Mouse (Mus musculus): ENCODE measurements at regions not wholly inside any gene's neighbourhood (a gene's known extent, or its start where the extent isn't known, plus 50 kb on each side); places are given as distances from the start of the nearest gene placed in this dataset.
"Not testable (repeated sequence)": the region's sequence is repeated elsewhere in the genome, so short reads cannot be mapped to it uniquely, and the experiment has no call there.

DNA sequence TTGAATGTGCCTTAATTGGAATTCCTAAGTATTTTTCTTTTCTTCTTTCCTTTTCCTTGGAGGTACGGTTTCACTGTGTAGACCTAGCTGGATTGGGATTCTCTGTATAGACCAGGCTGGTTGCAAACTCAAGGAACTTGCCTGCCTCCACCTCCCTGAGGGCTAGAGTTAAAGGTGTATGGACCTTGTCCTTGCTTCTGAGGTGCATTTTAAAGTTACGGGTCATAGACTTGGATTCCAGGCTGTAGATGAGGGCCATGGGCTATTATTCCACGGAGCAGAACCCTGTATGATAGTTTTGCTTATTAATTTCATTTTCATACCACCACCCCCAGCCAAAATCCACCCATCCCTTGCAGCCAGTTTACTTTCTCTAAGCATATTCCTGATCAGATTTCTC lies 50.7 kb upstream of the Wdr26 start:
- no peak for DNase-seq (ENCODE audit: inconsistent ontology term)

DNA sequence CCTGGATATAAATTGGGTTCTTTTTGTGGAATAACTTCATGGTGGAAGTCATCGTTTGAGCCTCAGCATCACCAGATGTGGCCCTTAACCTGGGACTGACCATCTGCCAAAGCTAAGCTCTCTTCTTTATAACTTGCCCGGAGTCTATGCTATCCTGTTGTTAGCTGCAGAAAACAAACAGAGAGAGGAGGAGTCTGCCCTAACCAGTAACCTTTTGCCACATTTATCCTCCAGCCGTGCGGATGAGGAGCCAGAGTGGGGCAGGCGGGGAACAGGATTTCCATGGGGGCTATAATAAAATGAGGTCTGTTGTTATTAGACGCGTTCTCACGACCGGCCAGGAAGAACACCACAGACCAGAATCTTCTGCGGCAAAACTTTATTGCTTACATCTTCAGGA lies 51.4 kb upstream of the Wdr26 start:
- DNase-seq (ENCODE audit: inconsistent ontology term), result no peak

DNA sequence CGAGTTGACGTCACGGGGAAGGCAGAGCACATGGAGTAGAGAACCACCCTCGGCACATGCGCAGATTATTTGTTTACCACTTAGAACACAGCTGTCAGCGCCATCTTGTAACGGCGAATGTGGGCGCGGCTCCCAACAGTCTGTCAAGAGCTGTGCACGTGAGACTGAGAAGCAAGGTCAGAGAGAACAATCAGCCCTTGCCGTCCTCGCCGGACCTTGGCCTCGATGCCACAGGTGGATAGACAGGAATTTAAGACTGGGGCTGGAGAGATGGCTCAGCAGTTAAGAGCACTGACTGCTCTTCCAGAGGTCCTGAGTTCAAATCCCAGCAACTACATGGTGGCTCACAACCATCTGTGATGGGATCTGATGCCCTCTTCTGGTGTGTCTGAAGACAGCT lies 58.7 kb upstream of the Wdr26 start:
- DNase-seq (ENCODE audit: inconsistent ontology term), result not testable (repeated sequence)

DNA sequence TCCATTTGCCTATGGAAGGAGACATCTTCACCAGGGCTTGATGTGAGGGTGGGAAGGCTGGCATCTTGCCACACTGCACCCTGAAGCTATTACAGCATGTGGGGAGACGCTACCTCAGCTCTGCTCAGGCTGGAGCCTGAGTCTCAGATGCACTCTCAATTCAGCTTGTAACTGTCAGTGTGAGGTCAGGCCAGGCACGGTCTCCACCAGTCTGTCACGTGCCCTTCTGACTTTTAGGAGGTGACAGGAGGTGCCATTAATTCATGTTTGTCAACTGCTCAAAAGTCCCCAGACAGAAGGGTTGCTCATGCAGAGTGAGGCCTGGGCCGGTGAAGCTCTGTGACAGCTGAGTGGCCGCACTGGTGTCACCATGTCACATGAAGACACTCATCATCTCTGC lies 59.4 kb upstream of the Wdr26 start:
- DNase-seq (ENCODE audit: inconsistent ontology term), result no peak

DNA sequence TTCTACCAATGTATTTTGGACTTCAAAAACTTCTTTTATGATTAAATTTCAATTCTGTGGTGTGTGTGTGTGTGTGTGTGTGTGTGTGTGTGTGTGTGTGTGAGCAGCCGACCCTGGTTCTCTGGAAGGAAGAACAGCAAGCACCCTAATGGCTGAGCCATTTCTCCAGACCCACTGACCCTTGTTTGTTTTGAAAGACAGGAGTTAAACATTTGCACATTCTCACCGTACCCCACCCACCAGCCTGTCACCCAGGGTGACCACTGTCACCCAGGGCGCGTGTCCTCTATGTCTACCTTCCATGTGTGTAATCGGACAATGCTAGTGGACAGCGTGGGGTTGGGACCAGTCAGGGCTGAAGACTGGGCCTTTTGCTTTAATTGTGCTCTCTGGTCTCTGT lies 60.0 kb upstream of the Wdr26 start:
- DNase-seq (ENCODE audit: inconsistent ontology term), result no peak

DNA sequence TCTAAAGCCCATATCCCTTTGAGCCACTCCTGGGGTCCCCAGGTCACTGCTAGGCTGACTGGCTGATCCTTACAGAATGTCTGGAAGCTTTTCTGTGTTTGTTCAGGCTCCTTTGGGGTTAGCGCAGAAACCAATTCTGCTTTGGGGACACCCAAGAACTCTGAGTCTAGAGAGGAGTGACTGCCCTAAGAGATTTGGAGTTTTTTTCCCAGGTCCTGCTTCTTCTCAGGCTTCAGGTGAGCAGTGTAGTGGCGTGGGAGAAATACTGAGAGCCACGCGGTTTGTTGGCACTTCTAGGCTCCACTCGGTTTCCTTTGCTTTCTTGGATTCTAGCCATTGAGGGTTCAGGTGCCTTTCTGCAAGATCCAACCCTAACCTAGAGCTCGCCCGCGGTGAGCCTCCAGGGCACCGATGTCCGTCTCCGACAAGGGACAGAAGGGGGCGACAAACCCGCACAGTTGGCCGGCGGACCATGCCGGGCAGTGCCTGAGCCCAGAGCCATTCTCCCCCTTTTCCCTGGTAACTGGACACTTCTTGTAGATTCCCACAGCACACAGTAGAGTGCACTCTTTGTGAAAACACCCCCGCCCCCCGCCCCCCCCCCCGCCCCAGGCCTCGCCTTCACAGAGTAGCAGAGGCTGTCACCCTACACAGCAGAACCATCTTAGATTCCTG lies 61.0 kb upstream of the Wdr26 start:
- DNase-seq (ENCODE audit: inconsistent ontology term), result peak; percentile 81

DNA sequence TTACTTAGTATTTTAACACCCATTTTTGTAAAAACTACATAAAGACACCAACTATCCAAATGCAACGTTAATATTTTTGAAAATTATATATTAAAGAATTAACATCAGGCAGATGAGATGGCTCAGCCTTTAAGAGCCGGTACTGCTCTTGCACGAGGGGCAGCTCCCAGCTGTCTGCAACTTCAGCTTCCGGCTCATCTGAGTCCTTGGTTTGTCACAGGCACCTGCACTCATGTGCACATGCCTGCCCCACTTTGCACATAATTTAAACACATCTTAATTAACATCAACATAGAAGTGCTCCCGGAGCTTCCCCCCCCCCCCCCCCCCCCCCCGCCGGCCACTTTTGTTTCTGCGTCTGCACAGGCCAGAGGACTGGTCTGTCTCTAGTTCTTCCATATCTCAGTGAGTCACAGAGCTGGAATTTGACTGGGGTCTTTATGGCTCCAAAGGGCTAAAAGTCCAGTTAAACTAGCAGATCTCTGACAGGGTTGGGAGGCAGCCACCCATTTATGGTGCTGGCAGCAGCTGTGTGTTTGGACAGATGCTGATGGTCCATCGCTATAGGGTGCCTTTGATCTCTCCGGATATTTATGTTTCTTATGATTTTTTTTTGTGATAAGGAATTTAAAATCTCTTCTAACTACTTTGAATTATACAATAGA lies 61.9 kb upstream of the Wdr26 start:
- DNase-seq (ENCODE audit: inconsistent ontology term), result peak; percentile 16

DNA sequence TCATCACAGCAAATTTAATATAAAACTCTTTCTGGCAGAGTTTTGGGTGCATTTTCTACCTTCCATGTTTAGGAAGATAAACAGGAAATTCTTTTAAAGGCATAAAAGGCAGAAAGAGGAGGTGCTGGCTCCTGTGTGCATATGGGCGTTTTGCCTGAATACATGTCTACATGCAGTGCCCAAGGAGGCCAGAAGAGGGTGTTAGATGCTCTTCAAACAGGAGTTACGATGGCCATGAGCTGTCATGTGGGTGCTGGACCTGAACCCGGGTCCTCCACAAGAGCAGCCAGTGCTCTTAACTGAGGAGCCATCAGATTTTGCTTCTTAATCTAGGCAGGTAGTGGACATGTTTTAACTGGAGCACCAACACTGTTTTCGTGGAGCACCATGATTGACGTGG lies 69.0 kb upstream of the Wdr26 start:
- DNase-seq (ENCODE audit: inconsistent ontology term), result no peak

DNA sequence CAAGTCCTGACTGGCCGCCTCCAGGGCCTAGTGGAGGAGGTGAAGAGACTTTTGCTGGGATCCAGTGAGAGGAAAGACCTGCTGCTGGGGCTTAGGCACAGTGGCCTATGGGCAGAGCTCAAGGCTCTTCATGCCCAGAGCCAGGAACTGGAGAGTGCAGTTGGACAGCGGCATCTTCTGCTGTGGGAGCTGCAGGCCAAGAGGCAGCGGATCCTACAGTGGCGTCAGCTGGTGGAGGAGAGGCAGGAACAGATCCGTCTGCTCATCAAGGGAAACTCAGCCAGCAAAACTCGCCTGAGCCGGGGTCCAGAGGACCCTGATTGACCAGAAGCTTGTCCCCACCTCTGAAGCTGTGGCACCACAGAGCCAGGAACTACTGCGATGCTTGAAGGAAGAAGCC lies 69.4 kb upstream of the Cnih3 start:
- DNase-seq (ENCODE audit: inconsistent ontology term), result not testable (repeated sequence)

DNA sequence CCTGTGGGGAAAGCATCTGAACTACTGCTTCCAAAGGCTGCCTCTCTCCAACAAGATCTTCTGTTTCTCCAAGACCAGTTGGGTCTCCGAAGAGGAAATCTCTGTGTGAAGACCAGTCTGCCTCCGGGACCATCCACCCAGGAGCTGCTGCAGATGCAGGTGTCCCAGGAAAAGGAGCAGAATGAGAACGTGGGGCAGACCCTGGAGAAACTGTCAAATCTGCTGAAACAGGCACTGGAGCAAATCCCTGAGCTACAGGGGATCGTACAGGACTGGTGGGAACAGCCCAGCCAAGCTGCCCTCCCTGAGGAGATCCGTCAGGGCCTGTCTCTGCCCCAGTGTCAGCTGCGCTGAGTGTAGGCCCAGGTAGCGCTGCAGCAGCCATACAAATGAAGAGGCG lies 68.9 kb upstream of the Cnih3 start:
- DNase-seq (ENCODE audit: inconsistent ontology term), result not testable (repeated sequence)

DNA sequence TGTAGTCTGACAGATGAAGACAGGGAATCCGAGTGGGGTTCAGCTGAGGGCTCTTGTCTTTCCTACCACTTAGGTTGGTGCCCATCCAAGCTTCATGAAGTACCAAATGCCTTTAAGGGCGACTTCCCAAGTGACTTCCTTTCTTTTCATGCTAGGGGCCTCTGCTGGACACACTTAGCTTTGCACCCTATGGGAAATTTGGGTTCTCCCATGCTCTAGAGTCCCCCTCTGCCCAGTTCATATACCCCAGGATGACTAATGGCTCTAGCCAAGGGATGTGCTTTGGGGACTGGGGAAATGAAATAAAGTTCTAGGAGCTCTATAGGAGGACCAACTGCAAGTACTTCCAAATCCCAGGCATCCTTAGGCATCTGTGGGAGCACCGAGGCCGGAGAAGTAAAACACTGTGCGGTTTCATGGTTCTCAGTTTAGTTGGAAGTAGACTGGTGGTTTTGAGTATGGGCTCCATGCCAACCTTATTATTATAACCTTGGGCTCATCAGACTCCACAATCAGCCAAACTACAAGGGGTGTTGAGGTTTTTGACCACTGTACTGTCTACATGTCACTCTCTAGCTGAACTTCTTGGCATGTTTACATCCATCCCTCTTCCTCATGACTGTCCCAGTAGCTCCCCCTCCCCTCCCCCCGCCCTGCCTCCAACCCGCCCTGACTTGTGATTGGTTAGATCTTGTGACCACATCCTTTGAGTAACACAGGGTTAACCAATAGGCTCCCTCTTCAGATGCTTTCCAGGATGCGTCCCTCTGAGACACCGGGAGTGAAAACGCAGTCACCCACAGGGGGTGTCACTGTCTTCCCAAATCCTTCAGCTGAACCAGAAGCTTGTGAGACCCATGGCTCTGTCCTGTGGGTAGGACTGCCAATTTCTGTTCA lies 67.9 kb upstream of the Cnih3 start:
- no peak for DNase-seq (ENCODE audit: inconsistent ontology term)

DNA sequence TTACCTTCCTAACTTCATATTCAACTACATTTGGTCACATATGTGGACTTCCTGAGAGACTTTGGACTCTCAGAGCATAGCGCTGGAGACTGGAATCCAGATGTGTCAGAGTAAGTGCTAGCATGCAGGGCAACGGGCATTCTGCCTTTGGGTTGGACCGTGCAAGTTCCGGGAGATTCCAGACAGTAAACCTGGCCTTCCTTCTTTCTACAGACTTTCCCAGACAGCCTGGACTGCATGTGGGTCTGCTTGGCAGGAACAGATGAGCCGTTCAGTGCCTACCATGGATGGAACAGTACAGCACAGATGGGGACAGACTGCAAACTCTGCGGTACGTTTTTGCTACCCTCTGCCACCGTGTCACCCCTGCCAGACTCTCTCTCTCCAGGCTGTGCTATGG lies 66.8 kb upstream of the Cnih3 start:
- no peak for DNase-seq (ENCODE audit: inconsistent ontology term)

DNA sequence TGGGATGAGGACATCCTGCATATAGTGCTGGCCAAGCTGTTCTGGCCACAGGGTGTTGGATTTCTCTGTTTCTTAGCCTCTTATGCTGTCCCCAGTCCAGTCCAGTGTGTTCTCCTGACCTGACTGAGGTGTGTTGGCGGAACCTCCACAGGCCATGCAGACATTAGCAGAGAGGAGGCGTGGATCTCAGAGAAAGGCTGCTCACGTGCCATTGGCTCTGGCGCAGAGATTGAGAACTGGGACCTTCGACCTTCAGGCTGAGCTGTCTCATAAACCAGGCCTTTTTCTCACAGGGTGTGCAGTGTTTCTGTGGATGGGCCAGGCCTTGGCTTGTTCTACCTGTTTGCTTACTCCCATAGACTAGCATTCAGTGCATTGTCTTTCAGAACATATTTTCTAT lies 66.3 kb upstream of the Cnih3 start:
- no peak for DNase-seq (ENCODE audit: inconsistent ontology term)

DNA sequence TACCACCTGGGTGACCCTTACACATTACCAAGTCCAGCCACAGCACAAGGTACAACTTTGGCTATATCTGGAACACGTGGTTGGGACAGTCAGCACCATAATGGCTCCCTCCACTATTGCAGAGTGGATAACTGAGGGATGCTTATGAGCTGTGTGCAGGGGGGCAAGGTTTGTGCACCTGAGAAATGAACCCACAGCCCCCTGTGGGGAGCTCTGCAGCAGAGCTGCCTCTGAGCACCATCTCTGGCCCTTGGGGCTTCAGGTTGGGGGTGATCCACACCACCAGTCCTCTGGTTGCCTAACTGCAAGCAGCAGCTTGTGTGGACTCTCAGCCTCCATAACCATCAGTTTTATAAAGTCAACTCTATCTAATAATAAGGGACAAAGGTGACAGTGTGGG lies 65.3 kb upstream of the Cnih3 start:
- DNase-seq (ENCODE audit: inconsistent ontology term), result no peak

DNA sequence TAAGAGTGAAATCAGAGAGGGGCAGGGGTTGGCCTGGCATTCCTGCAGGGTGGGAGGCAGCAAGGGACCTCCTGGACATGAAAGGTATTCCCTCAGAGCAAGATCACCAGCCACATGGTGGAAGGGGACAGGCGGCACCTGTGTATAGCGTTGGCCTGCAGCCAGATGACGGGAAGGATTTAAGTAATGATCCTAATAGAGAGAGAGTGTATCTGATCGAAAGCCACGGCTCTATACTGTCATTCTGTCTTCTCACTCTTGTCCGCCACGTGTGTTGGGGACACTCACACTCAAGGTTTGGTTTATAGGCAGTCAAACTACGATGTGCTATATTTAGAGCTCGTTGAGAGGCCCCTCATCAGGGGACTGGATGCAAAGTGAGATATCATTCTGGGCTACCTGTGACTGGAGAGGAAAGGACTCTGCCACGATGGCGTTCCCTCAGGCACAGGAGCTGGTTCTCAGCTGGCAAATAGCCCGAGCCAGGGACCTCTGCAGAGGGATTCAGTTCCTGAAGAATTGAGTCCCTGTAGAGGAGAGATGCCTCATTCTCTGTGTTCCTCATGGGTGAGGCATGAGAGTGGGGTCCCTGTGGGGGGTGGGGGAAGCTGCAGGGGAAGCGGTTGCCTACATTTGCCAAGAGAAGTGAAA lies 62.9 kb upstream of the Cnih3 start:
- no peak for DNase-seq (ENCODE audit: inconsistent ontology term)

DNA sequence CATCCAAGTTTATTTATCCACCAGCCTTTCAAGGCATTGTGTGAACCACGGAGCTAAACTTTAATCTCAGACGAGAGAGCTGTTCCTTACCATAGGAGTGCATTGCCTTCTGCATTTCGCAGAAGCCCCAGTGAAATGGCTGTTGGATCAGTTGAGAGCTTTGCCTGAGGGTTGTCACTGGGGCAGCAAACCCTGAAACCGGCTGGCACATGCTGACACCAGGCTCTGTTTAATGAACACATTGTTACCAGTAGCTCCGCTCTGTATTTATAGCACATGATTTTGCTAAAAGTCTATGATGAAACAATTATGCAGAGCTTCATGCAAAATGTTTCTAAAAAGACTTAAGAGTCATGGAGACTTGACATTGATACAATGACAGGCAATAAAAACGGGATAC lies 61.2 kb upstream of the Cnih3 start:
- DNase-seq (ENCODE audit: inconsistent ontology term), result no peak

DNA sequence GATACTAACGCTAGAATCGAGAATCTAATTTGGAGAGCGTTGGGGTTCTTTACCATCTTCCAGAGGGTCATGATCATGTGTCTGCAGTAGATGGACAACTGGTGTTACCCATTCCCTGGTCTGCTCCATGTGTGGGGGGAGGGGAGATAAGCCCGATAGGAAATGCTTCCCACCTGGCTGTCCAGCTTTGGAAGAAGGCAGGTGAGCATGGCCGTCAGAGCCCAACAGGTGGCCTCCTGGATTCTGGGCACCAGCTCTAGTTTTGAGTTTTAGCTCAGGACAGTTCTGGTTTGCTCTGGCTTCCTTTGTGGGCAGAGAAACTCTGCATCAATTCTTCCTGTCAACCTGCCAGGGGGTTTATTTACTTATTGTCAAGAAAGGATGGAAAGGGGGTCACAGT lies 60.5 kb upstream of the Cnih3 start:
- DNase-seq (ENCODE audit: inconsistent ontology term), result no peak

DNA sequence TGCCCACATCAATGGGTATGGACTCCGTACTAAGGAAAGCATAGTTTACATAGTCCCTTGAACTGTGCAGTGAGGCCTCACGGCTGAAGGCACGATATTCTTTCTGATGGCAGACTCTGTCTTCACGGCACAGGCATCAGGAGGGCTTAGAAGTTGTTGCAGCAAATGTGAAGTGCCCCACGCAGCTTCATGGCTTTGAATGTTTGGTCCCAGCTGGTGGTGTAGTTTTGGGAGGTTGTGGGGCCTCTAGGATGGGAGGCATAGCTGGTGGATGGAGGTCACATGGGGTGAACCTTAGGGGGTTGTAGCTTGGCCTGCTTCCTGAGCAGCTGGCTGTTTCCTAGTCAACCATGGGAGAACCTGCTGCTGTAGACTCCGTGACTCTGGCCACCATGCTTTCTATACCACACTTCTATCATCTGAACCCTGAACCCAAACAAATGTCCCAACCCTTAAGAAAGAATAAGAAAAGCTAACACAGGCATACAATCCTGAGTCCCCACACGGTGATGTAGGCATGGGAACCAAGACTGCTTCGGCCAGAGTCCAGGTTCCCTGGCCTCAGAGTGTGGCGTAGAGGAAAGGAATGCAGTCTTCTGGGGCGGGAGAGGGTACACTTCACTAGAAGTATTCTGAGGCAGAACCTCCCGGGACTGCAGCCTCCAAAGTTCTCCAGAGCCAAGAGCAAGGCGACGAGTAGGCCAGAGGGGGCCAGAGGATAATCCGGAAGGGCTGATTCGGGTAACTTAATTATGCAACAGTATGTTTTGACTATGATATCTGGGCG lies 59.2 kb upstream of the Cnih3 start:
- DNase-seq (ENCODE audit: inconsistent ontology term), result no peak

DNA sequence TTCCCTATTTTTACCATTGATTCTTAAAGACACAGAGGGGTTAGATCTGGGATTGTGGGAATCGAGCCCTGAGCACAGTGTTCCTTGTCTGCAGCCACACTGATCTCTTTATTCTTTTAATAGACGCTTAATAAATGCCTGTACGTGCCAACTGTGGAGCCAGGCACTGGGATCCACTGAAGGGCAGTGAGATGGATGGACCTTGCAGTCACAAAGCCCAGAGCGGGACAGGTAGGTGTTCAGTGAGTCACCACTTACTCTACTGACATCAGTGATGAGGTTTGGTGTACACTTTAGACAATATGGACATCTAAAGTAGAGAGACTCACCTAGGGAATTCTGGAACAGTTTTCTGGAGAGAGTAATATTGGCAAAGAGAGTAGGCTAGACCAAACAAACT lies 56.8 kb upstream of the Cnih3 start:
- DNase-seq (ENCODE audit: inconsistent ontology term), result no peak

DNA sequence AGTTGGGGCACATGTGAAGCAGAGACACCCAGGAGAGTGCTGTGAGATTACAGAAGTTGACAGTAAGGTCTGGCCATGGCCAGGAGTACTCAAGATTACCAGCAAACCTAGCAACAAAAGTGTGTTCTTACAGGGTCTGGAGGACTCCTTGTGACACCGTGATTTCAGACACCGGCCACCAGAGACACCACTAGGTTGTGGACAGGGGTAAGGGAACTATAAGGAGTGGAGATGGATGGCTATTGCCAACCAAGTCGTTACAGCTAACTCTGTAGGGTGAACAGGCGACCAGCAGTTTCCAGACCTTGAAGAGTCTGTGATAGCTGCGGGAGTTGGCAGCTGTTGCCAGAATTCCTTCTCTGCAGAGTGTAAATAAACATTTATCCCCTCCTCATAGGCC lies 54.4 kb upstream of the Cnih3 start:
- no peak for DNase-seq (ENCODE audit: inconsistent ontology term)

DNA sequence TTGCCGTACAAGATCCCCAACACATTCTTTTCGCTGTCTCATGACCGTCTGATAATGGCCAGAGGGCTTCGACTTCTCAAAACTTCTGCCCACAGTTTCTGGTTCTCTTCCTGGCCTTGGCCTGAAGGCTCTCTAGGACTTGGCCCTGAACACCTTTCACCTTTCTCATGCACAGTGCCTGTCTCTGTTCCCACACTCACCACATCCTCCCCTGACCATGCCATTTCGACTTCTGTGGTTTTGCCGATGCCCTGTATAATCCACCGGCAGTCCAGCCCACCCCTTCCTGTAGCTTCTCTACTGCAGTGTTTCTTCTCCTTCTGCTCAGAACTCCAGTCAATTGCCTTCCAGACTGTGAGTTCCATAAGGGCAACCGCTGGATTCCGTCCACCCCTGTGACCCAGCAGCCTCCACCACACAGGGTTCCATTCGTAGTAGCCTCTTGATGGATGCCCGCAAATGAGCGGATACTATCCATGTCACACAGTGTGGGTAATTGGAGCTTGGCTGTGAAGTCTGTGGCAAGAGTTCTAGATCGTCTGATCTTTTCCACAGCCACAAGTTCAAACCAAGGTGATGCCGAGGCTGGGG lies 53.3 kb upstream of the Cnih3 start:
- no peak for DNase-seq (ENCODE audit: inconsistent ontology term)

Measured in Muller cell, postnatal 12 days (primary cell).